In genomic region chr11:67061311-67061710, GRCm38 (mm10) we compare ENCODE assay signal across 30 mouse cellular contexts. TPM values are rescaled to one million over a fixed set of nuclear protein-coding genes. Genes with fewer than 3 reads are reported as not detected.
"Had no signal": no experiment of that assay in that cellular context is flagged by ENCODE, and none has a peak within 500 bp of the region (broad histone marks: within the 10 kb centered on the region; RNA-seq: fewer than 3 reads in every experiment).

No protein-coding gene starts in this region.

- H3K4me3 ChIP-seq: embryonic facial prominence, embryonic 10.5 days; embryonic facial prominence, embryonic 12.5 days; embryonic facial prominence, embryonic 13.5 days; embryonic facial prominence, embryonic 15.5 days; erythroblast, embryonic 14.5 days; forebrain, embryonic 10.5 days; forebrain, embryonic 12.5 days; forebrain, embryonic 13.5 days; forebrain, embryonic 15.5 days; gastrocnemius, adult 2 months; heart, adult 2 months had no signal

- ATAC-seq: forebrain, embryonic 13.5 days; forebrain, embryonic 14.5 days; forebrain, embryonic 15.5 days; forebrain, embryonic 16.5 days; forebrain, postnatal 0 days had no signal

- H3K27ac ChIP-seq: embryonic facial prominence, embryonic 10.5 days; embryonic facial prominence, embryonic 12.5 days; embryonic facial prominence, embryonic 13.5 days; embryonic facial prominence, embryonic 15.5 days; forebrain, embryonic 10.5 days; forebrain, embryonic 12.5 days; forebrain, embryonic 13.5 days; forebrain, embryonic 15.5 days; gastrocnemius, adult 2 months; heart, adult 2 months had no signal

- DNase-seq: cerebellum, adult 2 months; cerebellum, adult 8-10 months; cerebellum, adult 9-10 months; cerebellum, adult 9-11 months; cerebellum, postnatal 10 days; cerebellum, postnatal 14 days; cerebellum, postnatal 25 days; cerebellum, postnatal 36 days; embryo, embryonic 11 days; forebrain, postnatal 0 days; gastrocnemius, adult 2 months; gastrocnemius, postnatal 10 days; gastrocnemius, postnatal 14 days; gastrocnemius, postnatal 25 days; gastrocnemius, postnatal 36 days; heart, adult 18-20 months; heart, adult 2 months had no signal

RNA-seq across cellular contexts. Expression of gene Myh3, which starts 16.8 kb away (rescaled TPM):
- total RNA-seq: common myeloid progenitor, adult 5-6 weeks; granulocyte monocyte progenitor cell, adult 5-6 weeks; heart, adult 2 months had no signal

RNA-seq across cellular contexts. Expression of gene Tmem220, which starts 36.4 kb away (rescaled TPM):
- total RNA-seq: forebrain, postnatal 0 days had no signal
